Mouse (Mus musculus) Muller cell, postnatal 12 days (primary cell): ENCODE measurements around the gene Olfr1295.

Experiments used
- DNase-seq: peaks from one replicate; pipeline ENCODE4 v3.0.0-alpha.2; 2015; ENCODE audit errors: inconsistent ontology term

Olfr1295 gene

DNA sequence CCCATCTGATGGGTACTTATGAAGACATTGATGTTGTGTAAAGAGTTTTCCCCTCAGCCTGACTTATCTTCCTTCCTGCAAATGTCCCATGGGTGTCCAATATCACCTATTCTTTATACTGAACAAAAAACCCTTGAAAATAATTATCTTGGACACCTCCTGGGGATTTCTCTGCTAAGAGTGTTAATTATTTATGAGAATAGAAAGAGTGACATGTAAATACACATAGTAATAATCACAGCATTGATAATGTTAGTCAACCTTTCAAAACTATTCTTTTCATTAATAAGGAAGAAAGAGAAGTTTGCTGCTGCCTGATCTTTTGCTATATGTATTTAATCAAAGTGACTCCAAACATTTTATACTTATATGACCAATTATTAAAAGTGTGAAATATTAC lies at the start of gene Olfr1295:
Olfr1295 (minus strand) TSS at position 101 of the 400 bp plus-strand sequence.
- DNase-seq: no peak

DNA sequence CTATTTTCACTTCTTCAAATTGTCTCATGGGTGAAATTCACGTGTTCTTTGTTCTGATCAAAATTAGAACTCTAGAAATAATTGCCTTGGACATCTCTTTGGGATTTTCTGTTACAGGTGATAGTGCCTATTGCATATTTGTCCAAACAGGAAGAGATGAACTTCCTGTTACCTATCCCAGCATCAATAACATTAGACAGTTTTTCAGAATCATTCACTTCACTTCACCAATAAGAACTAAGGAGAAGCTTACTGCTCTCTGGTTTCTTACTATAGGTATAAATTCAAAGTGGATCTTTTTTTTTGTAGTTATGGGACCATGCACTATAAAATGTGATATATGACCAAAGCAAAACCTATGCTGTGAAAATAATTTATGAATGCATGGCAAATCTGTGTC lies 29.3 kb downstream of the Olfr1295 start, which contains the start of gene Olfr1294:
Olfr1294 (minus strand) TSS at position 101 of the 400 bp plus-strand sequence.
- no peak for DNase-seq

DNA sequence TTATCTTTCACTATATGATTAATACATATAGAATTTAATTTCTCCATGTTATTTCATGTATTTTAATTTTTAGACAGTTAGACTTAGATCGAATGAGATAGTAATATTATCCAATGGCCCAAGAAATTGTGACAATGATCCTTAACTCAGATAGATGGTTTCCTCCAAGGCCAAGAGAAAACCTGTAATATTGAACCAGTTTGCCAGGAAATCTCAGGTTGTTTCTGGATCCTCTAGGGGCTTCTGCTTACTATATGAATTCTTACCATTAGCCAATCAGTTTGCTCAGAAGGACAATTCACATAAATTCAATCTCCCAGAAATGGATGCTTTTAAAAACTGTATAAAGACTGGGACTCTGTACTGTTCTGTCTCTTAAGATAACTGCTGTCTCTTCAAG lies 44.6 kb downstream of the Olfr1295 start, which contains the start of gene Olfr1293-ps:
Olfr1293-ps (plus strand) TSS at position 301 of the 400 bp plus-strand sequence.
- DNase-seq: no peak

DNA sequence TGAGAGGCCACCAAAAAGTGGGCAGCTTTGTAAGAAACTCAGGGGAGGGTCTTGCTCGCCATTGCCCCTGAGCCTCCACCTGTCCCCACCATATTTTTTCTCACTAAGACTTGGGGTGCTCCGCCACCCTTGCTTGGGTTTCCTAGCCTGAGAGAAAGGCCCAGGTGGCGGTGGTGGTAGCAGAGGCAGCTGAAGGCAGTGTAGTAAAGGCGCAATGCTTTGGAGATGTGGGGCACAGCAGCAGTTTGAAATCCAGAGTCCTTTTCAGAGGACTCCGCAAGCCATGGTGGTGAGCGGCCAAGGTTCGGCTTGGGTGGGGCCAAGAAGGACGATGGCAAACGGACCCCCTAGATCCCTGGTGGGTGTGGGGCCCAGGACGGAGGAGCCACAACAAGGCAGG lies 52.0 kb downstream of the Olfr1295 start:
- no peak for DNase-seq
